Mouse (Mus musculus): Measurements from ENCODE around the gene Mdga1.

GRCm38 (mm10) chr17:30006877-30007276 lies 37.0 kb upstream of the Mdga1 start:
- TF ChIP-seq TAL1 (IDR thresholded peaks at IDR 0.05; ENCODE audit: low read length) (no peak), GATA1 (IDR thresholded peaks at IDR 0.05; ENCODE audit: low read length) (no peak)

Measured in erythroblast, embryonic 14.5 days (primary cell).